Mouse (Mus musculus) megakaryocyte-erythroid progenitor cell, adult 5-6 weeks (primary cell): Measurements from ENCODE around the gene Eme1. TPM values are rescaled to one million over a fixed set of nuclear protein-coding genes. Genes with fewer than 3 reads are reported as not detected.
"Not testable (repeated sequence)": the region's sequence is repeated elsewhere in the genome, so short reads cannot be mapped to it uniquely, and the experiment has no call there.

ENCODE experiments used
- ATAC-seq: replicated peaks from 2 replicates; pipeline ENCODE4 v1.8.0; 2016; ENCODE audit warnings: mild to moderate bottlenecking, inconsistent platforms; ENCODE audit not compliant: severe bottlenecking, poor library complexity, low FRiP score, low TSS enrichment
- total RNA-seq, 2 experiments: library from RNA; stranded (forward) in 1 of 2; stranded (reverse) in 1 of 2; fragments of 200-1000, 215-1000 nt in 1 of 2; fragments of >200 nt in 1 of 2; fragmentation: Nextera tagmentation in 1 of 2; gene quantifications; 2 replicates each; pipeline ENCODE4 v1.2.3; 2014 to 2017

Eme1 gene
- total RNA-seq (2014; fragmentation: Nextera tagmentation) (22.8 and 22.9 TPM in 2 replicates), total RNA-seq (2017) (32.2 and 46.2 TPM in 2 replicates)

- ATAC-seq, result peak; percentile 89
These were observed at the start of gene Eme1, which contains the start of gene Mrpl27 for GRCm38 (mm10) chr11:94653663-94654436. Eme1 (minus strand) TSS chr11:94653964. Mrpl27 (plus strand) TSS chr11:94653767.

- ATAC-seq, result no peak
These were observed 48.4 kb upstream of the Eme1 start for GRCm38 (mm10) chr11:94702216-94702610.

- ATAC-seq, result no peak
These were observed 47.8 kb upstream of the Eme1 start for GRCm38 (mm10) chr11:94701401-94702215.

GRCm38 (mm10) chr11:94699399-94699798, 45.6 kb upstream of the Eme1 start:
- ATAC-seq, result no peak

- no peak for ATAC-seq
These were observed 44.1 kb upstream of the Eme1 start for GRCm38 (mm10) chr11:94697703-94698464.

GRCm38 (mm10) chr11:94697140-94697539, 43.4 kb upstream of the Eme1 start:
- ATAC-seq, result no peak

GRCm38 (mm10) chr11:94695508-94695907, 41.7 kb upstream of the Eme1 start:
- no peak for ATAC-seq

GRCm38 (mm10) chr11:94692502-94692901, 38.7 kb upstream of the Eme1 start:
- ATAC-seq, result not testable (repeated sequence)

- ATAC-seq, result no peak
These were observed 33.4 kb upstream of the Eme1 start for GRCm38 (mm10) chr11:94687178-94687577.

- ATAC-seq, result no peak
These were observed 28.7 kb upstream of the Eme1 start for GRCm38 (mm10) chr11:94682427-94682826.

GRCm38 (mm10) chr11:94681640-94682039, 27.9 kb upstream of the Eme1 start:
- no peak for ATAC-seq

GRCm38 (mm10) chr11:94680639-94681038, 26.9 kb upstream of the Eme1 start:
- no peak for ATAC-seq

GRCm38 (mm10) chr11:94677607-94678145, 23.9 kb upstream of the Eme1 start:
- ATAC-seq, result peak; percentile 43; the same call in 1 of the 2 replicates

- ATAC-seq, result peak; percentile 94
These were observed 23.2 kb upstream of the Eme1 start, which contains the start of gene Xylt2 for GRCm38 (mm10) chr11:94676754-94677606. Xylt2 (minus strand) TSS chr11:94677515.

GRCm38 (mm10) chr11:94676308-94676707, 22.5 kb upstream of the Eme1 start:
- 0 out of 2 replicates have a peak, but pooled peaks have one; percentile 6 for ATAC-seq

GRCm38 (mm10) chr11:94675446-94675845, 21.7 kb upstream of the Eme1 start:
- ATAC-seq, result no peak

- no peak for ATAC-seq
These were observed 21.2 kb upstream of the Eme1 start for GRCm38 (mm10) chr11:94674984-94675383.

GRCm38 (mm10) chr11:94665281-94665680, 11.5 kb upstream of the Eme1 start:
- no peak for ATAC-seq
